Mouse (Mus musculus) embryonic facial prominence, embryonic 14.5 days (tissue): Measurements from ENCODE around the gene Celsr1. TPM values are rescaled to one million over a fixed set of nuclear protein-coding genes. Genes with fewer than 3 reads are reported as not detected.

Experiments
- ATAC-seq: fragments of 200-750 bp; cut with Nextera tagmentation; 2 replicates; pipeline ENCODE4 v1.8.0; 2017; ENCODE audit warnings: low read depth, moderate number of reproducible peaks, moderate TSS enrichment
- DNase-seq: peaks from one replicate; pipeline ENCODE4 v3.0.0-alpha.2; 2015; ENCODE audit warnings: low spot score
- H3K27ac ChIP-seq: fragments of 300-500 bp; sonication (generic); replicated peaks from 2 replicates; pipeline ENCODE4 v1.5.1; 2014; ENCODE audit warnings: low read depth, mild to moderate bottlenecking, low read length, moderate library complexity
- H3K27me3 ChIP-seq: fragments of 300-500 bp; sonication (generic); replicated peaks from 2 replicates; pipeline ENCODE4 v1.6.1; 2014; ENCODE audit warnings: low read length; ENCODE audit not compliant: control insufficient read depth, insufficient read depth
- H3K36me3 ChIP-seq: fragments of 300-500 bp; sonication (generic); 2 replicates; pipeline ENCODE4 v1.6.1; 2014; ENCODE audit warnings: low read length, mixed read lengths; ENCODE audit not compliant: control insufficient read depth, insufficient read depth
- H3K4me1 ChIP-seq: fragments of 300-500 bp; sonication (generic); 2 replicates; pipeline ENCODE4 v1.6.1; 2014; ENCODE audit warnings: antibody characterized with exemption, low read length; ENCODE audit not compliant: control insufficient read depth, insufficient read depth
- H3K4me2 ChIP-seq: fragments of 300-500 bp; sonication (generic); 2 replicates; pipeline ENCODE4 v1.6.1; 2014; ENCODE audit warnings: low read depth, mild to moderate bottlenecking, low read length, moderate library complexity, mixed read lengths
- H3K4me3 ChIP-seq: fragments of 300-500 bp; sonication (generic); 2 replicates; pipeline ENCODE4 v1.5.1; 2014; ENCODE audit warnings: low read depth, mild to moderate bottlenecking, low read length
- H3K9ac ChIP-seq: fragments of 300-500 bp; sonication (generic); 2 replicates; pipeline ENCODE4 v1.6.1; 2014; ENCODE audit warnings: low read depth, mild to moderate bottlenecking, low read length, moderate library complexity, mixed read lengths
- H3K9me3 ChIP-seq: fragments of 300-500 bp; sonication (generic); 2 replicates; pipeline ENCODE4 v1.6.1; 2016; ENCODE audit warnings: low read length; ENCODE audit not compliant: control insufficient read depth
- whole genome bisulfite sequencing: fragments of 180-500 bp; shearing (Covaris S2); extraction: QIAGEN DNeasy Blood & Tissue Kit; methylation state at CpG from one replicate; pipeline ENCODE4 v1.1.7; 2014; 5-methylcytosine and 5-hydroxymethylcytosine counted together
- polyA plus RNA-seq: library from polyadenylated mRNA; unstranded; fragments of >200 nt; fragmentation: Nextera tagmentation; extraction: Ambion mirVana; gene quantifications from 2 replicates; pipeline ENCODE4 v1.2.1, GENCODE M21; 2014

The Celsr1 gene
- polyA plus RNA-seq, result 5.5 TPM in 2 replicates

DNA sequence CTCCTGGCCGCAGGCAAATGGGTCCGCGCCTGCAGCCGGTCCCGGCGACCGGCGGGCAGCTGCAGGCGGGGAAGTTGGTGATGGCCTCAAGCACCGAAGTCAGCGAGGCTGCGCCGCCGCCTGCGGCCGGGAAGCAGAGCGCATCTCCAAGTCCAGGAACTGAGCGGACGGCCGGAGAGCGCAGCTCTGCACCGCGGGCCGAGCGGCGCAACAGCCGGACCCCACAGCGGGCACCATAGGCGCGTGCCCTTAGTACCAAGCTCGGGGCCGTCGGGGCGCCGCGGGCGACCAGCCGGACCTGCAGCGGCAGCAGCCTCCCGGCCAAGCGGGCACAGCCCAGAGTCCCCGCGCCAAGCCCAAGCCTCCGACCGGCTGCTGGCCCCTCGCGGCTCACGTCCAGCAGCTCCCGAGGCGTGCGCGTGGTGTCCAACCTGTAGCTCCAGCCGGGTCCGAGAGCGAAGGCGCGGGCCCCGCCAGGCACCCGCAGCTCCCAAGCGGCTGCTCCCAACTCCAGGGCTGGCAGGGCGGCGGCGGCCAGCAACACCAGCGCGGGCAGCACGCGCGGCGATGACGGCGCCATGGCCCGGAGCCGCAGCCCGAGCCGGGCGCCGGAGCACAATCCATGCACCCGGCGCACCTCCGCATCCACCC lies at the start of gene Celsr1:
TSS of gene Celsr1 (minus strand) at position 587 of the 651 bp plus-strand sequence.
- 0% methylated on average over 12 of the region's 80 CpGs for WGBS
- no peak for ATAC-seq
- Histone ChIP-seq H3K9ac (peak within 1 kb of the TSS; percentile 69), H3K9me3 (peaks cover 11% of the 10 kb centered on the region; the same call in 1 of the 2 replicates), H3K4me2 (peak within 1 kb of the TSS; percentile 87), H3K4me3 (peak within 1 kb of the TSS; percentile 66), H3K36me3 (peaks cover 16% of the 10 kb centered on the region; the same call in 1 of the 2 replicates), H3K4me1 (peaks cover 4% of the 10 kb centered on the region; the same call in 1 of the 2 replicates), H3K27ac (peak within 1 kb of the TSS; percentile 79), H3K27me3 (peaks cover 25% of the 10 kb centered on the region)
- no peak for DNase-seq

DNA sequence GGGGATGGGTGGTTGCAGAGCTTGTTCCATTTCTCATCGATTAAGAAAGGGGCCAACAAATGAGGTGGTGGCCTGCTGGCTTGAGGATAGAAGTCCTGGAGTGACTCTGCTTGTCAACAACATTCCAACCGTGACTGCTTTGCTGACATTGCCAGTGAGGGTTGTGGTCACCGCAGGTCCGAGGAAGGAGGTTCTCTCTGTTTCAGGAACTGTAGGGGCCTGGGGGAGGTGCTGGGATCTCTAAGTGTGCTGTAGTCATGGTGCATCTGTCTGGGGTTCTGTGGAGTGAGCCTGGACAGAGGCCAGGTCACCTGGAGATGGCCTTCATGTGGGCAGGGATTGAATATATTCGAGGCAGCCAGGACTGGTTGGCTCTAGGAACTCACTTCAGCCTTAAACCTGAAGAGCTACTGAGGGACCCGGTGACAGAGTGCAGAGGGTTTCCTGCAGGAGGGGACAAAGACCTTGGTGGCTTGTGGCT lies 49.7 kb upstream of the Celsr1 start:
- Histone ChIP-seq H3K27me3 (no peaks in the 10 kb centered on the region), H3K4me3 (no peak overlapping the region), H3K4me2 (no peak overlapping the region), H3K9me3 (no peaks in the 10 kb centered on the region), H3K9ac (no peak overlapping the region), H3K36me3 (no peaks in the 10 kb centered on the region), H3K4me1 (peaks cover 35% of the 10 kb centered on the region), H3K27ac (no peak overlapping the region)
- 38% methylated on average over 6 of the region's 6 CpGs for WGBS
- DNase-seq (no peak), ATAC-seq (no peak)

DNA sequence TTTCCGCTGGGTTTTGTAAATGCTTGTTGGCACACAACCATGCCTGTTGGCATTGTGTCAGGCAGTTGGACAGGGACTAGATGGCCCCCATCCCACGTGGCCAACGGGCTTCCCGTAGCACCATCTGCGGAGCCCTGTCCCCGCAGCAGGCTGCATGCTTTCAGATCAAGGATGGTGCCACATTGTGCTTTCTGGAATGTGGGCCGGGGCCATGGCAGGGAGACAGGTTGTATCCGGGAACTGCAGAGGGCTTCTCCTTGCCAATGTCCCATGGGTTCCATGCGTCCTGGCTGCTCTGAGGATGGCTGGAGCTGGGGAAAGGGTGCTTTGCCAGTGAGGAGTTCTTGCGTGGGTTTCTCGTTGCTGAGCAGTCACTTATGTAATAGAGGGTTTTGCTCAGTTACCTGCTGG lies 49.0 kb upstream of the Celsr1 start:
- Histone ChIP-seq H3K9me3 (no peaks in the 10 kb centered on the region), H3K9ac (no peak overlapping the region), H3K4me3 (no peak overlapping the region), H3K27me3 (no peaks in the 10 kb centered on the region), H3K4me1 (peaks cover 35% of the 10 kb centered on the region), H3K36me3 (no peaks in the 10 kb centered on the region), H3K27ac (no peak overlapping the region), H3K4me2 (no peak overlapping the region)
- ATAC-seq (no peak), DNase-seq (no peak)
- WGBS, result 82% methylated on average over 11 of the region's 11 CpGs

DNA sequence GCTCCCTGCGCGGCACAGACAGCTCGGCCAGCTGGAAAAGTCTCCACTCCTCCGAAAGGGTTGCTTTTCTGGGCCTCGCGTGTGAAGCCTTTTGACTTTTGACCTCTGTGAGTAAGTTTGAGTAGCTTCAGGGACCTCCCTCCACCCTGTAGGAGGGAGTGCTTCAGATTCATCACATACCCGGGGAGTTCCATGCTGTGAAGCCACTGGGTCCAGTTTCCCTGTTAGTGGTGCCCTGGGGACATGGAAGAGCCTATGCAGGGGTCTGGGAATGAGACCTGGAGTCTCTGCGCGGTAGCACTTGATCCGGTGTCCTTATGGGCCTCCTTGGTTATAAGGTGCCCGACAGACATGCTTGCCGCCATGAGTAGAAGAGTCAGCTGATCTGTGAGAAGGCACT lies 48.1 kb upstream of the Celsr1 start:
- ATAC-seq, result no peak
- no peak for DNase-seq
- H3K4me3 ChIP-seq, result no peak overlapping the region
- no peak overlapping the region for H3K4me2 ChIP-seq
- 62% methylated on average over 12 of the region's 12 CpGs for WGBS
- no peak overlapping the region for H3K27ac ChIP-seq
- H3K36me3 ChIP-seq, result no peaks in the 10 kb centered on the region
- H3K4me1 ChIP-seq, result peaks cover 31% of the 10 kb centered on the region
- no peak overlapping the region for H3K9ac ChIP-seq
- no peaks in the 10 kb centered on the region for H3K27me3 ChIP-seq
- no peaks in the 10 kb centered on the region for H3K9me3 ChIP-seq

DNA sequence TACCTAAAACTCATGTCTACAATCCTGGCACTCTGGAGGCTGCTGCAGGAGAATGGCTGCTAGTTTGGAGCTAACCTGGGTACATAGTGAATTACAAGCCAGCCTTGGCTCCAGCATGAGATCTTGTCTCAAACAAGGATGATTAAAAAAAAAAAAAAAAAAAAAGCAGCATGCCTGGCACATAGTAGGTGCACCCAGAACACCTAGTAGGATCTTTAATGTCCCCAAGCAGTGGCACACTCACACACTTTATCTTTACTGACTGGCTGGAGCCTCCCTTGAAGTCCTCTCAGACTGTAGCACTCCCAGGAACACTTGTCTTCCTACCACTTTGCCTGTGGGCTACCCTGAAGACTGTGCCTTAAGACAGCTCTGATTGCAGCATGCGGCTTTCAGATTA lies 46.8 kb upstream of the Celsr1 start:
- DNase-seq (no peak), ATAC-seq (no peak)
- Histone ChIP-seq H3K27me3 (no peaks in the 10 kb centered on the region), H3K27ac (no peak overlapping the region), H3K4me3 (no peak overlapping the region), H3K4me2 (no peak overlapping the region), H3K9me3 (no peaks in the 10 kb centered on the region), H3K36me3 (no peaks in the 10 kb centered on the region), H3K4me1 (peaks cover 19% of the 10 kb centered on the region), H3K9ac (no peak overlapping the region)
- 79% methylated on average over 1 of the region's 1 CpGs for WGBS

DNA sequence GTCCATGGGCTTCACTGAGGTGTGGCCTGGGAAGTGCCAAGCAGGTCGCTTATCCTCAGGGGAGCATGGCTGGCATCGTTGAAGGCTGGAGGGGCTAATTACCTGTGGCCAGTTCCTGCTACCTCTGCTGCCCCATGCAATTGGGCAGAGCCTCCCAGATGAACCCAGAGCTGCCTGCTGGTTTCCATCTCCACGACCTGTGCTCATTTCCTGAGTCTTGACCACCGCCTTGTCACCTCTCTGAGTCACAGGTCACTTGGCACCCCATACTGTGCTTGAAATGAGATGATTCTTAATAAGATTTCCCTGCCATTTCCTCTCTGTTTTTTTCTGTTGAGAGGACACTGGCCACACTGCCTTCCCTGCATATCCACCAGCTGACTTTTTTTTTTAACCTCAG lies 46.3 kb upstream of the Celsr1 start:
- H3K4me1 ChIP-seq, result peaks cover 19% of the 10 kb centered on the region; the same call in 1 of the 2 replicates
- WGBS, result 64% methylated on average over 4 of the region's 4 CpGs
- no peak overlapping the region for H3K4me2 ChIP-seq
- no peaks in the 10 kb centered on the region for H3K27me3 ChIP-seq
- no peak overlapping the region for H3K9ac ChIP-seq
- H3K36me3 ChIP-seq, result no peaks in the 10 kb centered on the region
- H3K27ac ChIP-seq, result no peak overlapping the region
- DNase-seq (no peak), ATAC-seq (no peak)
- no peaks in the 10 kb centered on the region for H3K9me3 ChIP-seq
- no peak overlapping the region for H3K4me3 ChIP-seq

DNA sequence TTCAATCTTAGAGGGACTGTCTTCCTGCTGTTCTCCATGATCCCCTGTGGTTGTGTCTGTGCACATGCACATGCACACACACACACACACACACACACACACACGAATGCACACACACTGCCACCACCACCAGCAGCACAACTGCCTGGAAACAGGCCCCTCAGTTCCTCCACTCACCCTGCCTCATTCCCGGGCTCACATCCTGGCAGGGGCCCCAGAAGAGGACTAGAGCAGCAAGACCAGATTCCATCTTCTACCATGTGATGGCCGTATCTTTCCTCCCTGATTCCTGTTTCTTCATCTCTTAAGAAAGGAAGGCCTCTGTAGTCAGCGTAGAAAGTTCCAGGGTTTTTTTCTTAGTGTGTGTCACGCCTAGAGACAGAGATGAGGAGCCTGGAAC lies 45.9 kb upstream of the Celsr1 start:
- DNase-seq, result no peak
- peaks cover 19% of the 10 kb centered on the region; the same call in 1 of the 2 replicates for H3K4me1 ChIP-seq
- H3K9ac ChIP-seq, result no peak overlapping the region
- H3K27ac ChIP-seq, result no peak overlapping the region
- 58% methylated on average over 5 of the region's 5 CpGs for WGBS
- no peaks in the 10 kb centered on the region for H3K36me3 ChIP-seq
- H3K27me3 ChIP-seq, result no peaks in the 10 kb centered on the region
- no peak overlapping the region for H3K4me2 ChIP-seq
- H3K4me3 ChIP-seq, result no peak overlapping the region
- ATAC-seq, result no peak
- no peaks in the 10 kb centered on the region for H3K9me3 ChIP-seq

DNA sequence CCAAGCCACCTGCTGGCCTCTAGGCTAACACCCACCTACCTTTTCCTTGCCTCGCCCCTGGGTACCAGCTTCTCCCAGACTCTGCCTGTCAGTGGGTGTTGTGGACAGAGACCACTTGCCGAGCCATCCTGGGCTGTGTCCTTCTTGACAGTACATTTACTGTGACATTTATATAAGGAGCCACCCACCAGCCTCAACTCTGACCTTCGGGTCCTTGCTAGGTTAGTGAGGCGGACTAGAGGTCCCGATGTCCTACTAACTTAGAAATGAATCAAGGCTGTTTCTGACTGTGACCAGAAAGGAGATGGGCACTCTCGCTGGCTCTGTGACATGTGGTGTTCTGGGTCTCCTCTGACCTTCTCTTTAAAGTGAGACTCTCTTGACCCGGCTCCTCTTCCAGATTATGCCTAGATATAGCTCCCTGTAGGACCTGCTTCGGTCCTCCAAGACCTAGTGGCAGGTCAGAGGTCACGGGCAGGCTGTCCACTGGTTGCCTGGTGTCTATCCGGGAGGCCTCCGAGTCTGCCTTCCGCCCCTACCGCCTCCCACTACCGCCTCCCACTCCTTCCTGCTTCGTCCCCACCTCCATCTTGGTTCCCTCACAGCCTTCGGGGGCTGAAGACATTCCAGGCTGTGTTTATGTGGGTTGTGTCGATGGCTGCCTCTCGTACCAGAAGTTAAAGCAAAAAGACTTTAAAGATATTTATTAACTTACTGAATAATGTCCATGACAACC lies 45.1 kb upstream of the Celsr1 start:
- DNase-seq (no peak), ATAC-seq (no peak)
- no peaks in the 10 kb centered on the region for H3K9me3 ChIP-seq
- no peak overlapping the region for H3K4me3 ChIP-seq
- WGBS, result 64% methylated on average over 18 of the region's 18 CpGs
- H3K27ac ChIP-seq, result no peak overlapping the region
- H3K36me3 ChIP-seq, result no peaks in the 10 kb centered on the region
- no peak overlapping the region for H3K4me2 ChIP-seq
- H3K27me3 ChIP-seq, result no peaks in the 10 kb centered on the region
- peaks cover 17% of the 10 kb centered on the region; the same call in 1 of the 2 replicates for H3K4me1 ChIP-seq
- H3K9ac ChIP-seq, result no peak overlapping the region
